Mouse (Mus musculus): ENCODE results near the gene Smarca4.

The Smarca4 gene

DNA sequence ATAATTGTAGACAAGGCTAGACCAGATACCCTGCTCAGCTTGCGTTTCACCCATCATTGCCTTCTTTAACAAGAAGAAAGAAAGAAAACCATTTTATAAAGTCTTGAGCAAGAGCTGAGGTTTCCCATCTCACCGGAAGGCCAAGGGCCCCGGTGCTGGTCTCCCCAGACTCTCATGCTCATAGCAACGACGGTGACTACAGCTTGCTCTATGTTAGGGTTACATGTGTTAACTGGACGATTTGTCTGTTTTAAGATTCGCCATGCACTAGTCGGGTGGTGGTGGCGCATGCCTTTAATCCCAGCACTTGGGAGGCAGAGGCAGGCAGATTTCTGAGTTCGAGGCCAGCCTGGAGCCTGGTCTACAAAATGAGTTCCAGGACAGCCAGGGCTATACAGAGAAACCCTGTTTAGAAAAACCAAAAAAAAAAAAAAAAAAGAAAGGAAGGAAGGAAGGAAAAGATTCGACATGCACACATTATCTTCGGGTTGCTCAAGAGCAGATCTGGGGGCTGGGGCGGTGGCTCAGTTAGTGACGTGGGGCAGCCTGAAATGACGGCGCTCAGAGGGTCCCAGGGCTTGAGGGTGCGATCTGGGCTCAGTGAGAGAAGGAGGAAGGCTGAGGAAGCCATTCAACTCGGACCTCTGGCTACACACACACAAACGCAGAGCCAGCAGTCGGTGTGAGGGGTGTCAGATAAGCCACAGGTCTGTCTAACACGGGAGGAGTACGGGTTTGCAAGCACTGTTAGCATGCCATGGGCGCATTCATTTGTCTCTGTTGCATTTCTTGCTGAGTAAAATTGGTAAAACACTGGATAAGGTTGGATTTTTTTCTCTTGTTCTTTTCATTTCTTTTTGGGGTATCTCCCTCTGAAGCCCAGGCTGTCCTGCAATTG, 109.5 kb downstream of the Smarca4 start:
- no peak for DNase-seq

DNA sequence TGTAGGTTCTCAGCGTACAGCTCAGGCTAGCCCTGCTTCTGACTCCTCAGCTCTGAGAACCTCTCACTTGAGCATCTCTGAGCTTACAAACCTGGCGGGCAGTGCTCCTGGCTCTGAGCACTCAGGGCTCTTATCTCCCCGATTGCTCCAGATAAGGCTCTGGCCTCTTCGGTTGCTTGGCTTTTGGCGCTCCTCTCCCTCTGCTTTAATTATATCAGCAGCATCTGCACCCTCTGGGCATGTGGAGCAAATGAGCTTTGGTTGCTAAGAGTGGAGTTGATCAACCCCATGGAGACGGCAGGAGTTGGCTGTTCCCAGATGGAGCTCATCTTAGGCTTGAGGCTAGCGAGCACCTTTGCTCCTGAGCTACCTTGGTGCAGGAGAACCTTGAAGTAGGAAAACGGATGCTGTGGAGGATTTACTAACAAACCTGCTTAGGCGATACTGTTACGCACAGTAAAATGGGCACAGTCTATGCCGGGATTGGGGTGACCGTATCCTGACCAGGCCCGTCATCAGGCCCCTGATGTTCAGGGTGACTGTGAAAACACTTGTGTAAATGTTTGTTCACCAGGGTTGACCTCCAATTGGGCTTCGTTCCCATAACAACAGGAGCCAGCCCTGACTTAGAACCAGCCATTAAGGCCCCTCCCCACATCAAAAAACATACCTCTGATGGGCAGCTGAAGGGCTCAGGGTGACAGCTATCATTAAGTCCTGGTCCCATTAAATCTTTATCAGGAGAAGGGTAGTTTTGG, 110.4 kb downstream of the Smarca4 start:
- no peak for DNase-seq

DNA sequence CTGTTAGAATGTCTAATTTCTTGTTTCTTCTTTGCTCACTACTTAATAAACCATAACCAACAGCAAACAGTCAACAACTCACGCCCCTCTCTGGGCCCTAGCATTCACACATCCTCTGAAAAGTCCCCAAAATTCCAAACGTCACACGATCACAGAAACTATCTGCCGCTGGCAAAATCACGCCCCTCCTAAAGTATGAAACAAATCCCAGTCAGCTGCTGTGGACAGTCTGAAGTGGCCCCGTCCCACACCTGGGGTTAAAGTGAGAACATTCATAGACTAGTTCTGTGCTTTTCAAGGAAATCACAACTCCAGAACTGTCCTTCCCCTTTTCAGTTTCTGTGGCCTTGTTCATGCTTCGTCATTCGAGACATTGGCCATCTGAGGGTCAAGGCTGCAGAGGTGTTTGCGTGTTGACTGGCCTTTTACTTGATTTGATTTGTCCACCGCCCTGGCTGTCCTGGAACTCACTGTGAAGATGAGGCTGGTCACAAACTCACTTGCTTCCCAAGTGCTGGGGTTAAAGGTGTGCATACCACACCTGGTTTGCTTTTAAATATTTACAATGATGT, 112.4 kb downstream of the Smarca4 start:
- DNase-seq = no peak

DNA sequence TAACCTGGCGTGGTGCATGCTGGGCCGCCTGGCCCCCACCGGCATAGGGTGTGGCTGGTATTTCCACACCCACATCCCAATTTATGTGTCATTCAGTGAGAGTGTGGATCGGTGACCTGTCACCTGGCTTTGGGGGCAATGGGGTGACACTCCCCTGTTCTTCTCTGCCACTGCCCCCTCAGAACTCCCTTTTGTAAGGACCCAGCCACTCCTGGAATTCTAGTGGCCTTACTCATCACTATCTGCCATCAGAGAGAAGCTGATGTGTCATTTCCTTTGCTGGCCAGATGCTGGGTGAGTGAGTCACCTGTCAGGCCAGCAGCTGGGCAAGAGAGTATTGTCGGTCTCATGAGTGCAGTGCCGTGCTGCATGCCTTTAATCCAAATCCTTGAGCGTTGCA, 113.3 kb downstream of the Smarca4 start:
- DNase-seq = no peak

DNA sequence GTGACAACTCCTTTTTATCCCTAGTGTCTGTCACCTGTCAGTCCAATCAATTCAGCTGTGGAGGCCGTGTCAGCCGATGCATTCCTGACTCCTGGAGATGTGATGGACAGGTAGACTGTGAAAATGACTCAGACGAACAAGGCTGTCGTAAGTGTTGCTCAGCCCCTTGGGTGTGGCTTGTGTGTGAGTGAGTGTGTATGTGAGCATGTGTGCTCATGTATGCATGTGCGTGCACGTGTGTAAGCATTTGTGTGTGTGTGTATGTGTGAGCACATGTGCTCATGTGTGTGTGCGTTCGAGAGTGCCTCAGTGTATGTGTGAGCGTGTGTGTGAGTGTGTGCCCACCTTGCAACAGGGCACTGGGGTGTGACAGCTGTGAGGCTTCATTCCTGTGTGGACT, 116.3 kb downstream of the Smarca4 start:
- no peak for DNase-seq

DNA sequence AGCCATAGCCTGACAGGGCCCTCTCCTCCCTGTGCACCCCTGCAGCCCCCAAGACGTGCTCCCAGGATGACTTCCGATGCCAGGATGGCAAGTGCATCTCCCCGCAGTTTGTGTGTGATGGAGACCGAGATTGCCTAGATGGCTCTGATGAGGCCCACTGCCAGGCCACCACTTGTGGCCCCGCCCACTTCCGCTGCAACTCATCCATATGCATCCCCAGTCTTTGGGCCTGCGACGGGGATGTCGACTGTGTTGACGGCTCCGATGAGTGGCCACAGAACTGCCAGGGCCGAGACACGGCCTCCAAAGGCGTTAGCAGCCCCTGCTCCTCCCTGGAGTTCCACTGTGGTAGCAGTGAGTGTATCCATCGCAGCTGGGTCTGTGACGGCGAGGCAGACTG, 117.5 kb downstream of the Smarca4 start:
- DNase-seq = no peak

DNA sequence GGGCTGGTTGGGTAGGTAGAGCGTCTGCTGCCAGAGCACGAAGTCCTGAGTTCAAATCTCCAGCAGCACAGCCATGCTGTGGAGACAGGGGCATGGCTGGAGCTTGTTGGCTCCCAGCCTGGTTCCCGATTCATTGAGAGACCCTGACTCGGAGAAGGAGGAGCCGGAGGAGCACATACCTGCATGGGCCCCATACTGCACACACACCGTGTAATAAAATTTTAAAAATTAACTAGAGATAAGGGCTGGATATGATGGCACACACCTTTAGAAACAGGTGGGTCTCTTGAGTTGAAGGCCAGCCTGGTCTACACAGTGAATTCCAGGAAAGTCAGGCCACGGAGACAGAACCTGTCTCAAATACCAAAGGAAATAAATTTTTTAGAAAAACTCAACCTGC, 118.0 kb downstream of the Smarca4 start:
- no peak for DNase-seq

DNA sequence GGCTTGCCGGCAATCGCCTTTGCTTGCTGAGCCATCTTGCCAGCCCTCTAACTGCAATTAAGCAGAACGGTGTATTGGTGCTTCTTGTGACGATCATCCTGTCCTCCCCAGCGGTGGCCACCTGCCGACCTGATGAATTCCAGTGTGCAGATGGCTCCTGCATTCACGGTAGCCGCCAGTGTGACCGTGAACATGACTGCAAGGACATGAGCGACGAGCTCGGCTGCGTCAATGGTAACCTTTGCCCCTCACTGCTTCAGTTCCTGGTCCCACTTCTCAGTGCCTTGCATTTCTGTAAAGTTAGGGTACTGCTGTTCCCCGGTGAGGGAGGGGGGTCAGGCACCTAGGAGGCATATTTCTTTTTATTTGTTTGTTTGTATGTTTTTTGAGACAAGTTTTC, 119.2 kb downstream of the Smarca4 start:
- DNase-seq = peak; percentile 26

DNA sequence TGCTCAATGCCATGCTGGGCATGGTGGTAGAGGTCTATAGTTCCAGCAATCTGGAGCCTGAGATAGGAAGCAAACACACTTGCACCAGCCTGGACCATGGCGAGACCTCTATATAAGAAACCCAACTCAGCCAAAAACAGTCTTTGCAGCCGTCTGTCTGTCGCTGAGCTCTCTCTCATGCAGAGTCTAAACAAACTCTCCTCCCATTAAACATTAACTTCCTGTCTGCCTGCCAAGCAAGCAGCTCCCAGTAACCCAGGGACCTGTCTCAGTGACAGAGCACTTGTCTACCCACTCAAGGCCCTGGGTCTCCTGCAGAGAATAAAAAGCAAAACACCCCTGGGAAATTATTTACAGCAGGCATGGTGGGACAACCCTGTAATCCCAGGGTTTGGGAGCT, 120.6 kb downstream of the Smarca4 start:
- peak; percentile 54 for DNase-seq

DNA sequence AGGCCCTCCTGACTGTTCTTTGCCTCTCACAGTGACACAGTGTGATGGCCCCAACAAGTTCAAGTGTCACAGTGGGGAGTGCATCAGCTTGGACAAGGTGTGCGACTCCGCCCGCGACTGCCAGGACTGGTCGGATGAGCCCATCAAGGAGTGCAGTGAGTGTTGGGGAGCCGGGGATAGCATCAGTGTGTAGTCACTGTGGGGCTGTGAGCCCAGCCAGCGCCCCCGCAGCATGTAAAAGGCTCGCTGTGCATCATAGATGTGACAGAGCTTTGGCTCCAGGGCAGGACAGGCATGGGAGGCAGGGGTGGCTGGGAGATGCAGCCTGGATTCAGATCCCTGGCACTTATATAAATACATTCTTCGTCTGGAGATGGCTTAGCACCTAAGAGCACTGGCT, 121.2 kb downstream of the Smarca4 start:
- no peak for DNase-seq

DNA sequence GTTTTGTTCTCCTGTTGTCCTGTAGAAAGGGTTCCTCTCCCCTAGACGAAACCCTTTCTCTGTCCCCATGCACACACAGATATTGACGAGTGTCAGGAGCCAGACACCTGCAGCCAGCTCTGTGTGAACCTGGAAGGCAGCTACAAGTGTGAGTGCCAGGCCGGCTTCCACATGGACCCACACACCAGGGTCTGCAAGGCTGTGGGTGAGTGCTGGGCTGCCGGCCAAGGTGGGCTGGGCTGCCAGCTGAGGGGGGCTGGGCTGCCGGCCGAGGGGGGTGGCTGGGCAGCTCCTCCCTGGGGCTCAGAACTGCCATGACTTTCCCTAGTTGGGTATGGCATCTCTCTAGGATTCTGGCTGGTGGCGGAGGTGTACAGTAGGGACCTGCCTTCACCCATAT, 122.8 kb downstream of the Smarca4 start:
- DNase-seq = no peak

DNA sequence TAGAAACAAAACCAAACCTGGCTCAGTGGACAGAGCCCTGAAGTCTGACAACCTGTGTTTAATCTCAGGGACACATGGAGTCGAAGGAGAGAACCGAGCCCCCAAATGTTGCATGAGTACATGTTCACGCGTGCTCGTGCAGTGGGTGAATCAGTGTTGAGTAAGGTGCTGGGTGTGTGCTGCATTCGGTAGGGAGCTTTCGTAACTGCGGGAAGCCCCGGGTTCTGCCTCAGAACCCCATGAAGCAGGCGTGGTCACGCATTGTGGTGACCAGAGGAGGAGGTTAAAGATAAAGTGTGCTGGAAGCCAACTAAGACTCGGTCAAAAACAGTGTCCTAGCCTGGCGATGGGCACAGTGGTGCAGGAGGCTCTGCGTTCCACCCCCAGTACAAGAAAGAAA, 124.5 kb downstream of the Smarca4 start:
- DNase-seq = no peak

DNA sequence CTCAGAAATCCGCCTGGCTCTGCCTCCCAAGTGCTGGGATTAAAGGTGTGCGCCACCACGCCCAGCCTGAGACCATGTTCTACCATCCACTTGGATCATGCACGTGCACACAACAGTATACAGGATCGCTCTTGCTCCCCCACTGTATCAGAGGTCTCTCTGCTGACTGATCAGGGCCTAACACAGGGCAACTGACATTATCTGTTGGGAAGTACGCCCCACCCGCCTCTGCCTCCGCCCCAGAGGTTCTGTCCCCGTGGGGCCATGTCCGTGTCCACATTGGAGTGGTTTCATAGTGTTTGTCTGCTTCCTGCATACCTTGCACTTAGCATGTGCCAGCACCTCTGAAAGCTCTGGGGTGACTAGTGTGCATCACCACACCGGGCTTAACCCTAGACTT, 125.5 kb downstream of the Smarca4 start:
- no peak for DNase-seq

DNA sequence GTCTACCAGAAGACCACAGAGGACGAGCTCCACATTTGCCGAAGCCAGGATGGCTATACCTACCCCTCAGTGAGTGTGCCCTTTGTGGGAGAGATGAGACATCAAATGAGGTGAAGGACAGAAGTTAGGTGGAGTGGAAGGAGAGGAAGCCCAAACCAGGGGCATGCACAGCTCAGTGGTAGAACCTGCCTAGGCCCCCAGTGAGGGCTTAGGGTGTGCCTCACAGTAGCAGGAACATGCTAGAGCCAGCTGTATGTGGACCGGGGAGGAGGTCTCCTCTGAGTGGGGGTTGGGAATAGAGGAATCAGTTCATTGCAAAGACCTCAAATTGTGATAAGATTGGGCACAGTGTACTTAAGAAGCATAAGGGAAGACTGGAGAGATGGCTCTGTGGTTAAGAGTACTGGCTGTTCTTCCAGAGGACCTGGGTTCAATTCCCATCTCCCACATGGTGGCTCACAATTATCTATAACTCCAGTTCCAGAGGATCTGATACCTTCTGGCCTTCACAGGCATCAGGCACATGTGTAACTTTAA, 131.3 kb downstream of the Smarca4 start:
- no peak for DNase-seq

DNA sequence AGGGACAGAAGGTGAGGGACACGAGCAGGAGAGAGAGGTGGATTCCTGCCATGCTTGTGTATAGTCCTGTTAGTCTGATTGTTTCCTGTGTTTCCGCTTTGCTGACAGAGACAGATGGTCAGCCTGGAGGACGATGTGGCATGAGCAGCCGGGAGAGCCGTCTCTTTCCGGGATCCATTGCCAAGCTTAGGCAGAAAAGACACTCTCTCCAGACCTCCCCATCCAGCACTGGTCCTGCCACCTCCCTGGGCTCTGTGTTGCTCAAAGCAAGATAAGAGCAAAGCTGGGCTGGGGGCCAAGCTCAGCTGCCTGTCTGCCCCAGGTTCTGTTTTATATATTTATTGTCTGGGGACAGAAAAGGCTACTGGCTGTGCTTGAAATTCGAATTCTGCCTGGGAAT, 132.1 kb downstream of the Smarca4 start:
- peak; percentile 54 for DNase-seq

DNA sequence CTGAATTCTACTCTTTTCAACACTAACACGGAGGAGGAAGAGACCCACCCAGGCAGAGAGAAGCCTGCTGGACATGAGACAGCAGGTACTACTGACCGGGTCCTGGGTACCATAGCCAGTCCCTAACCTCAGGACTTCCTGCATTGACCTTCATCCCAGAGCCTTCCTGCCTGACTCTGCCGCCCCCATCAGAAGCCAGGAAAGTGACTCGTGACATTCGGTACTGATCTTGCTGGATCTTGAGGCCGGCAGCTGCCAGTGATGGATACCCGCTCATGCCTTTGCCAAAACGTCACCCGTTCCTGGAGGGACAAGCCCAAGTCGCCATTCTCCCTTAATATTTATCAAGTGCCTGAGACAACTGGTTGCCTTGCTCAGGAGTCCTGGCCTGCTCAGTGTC, 132.5 kb downstream of the Smarca4 start:
- DNase-seq = no peak

DNA sequence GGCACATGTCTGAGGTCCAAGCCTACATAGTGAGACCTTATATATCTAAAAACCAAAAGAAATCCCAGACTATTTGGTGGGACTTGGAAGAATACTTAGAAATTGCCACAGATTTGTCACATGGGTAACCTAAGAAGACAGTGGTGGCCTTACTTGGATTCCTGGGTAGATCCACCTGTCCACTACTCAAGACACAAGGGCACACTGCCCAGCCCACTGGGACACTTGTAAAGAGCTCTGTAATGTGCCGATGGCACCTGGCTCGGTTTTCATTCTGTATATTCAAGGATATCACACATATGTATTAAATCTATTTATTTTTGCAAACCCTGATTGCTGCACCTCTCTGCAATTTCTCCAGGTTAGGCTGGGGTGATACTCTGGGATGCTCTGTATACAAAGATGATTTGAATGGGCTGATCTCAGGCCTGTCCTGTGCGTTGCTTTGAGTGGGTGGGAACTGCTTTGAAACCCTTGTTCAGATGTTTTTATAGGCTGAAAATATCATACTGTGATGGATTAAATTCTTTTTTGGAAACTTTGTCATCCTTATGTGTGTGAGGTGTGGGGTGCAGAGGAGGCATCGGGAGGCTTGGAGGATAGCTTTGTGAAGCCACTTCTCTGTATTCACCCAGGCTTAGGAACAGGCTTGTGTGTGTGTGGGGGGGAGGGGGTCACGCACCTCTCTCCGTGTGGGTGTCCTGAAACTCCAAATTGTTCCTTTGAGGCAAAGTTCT, 133.6 kb downstream of the Smarca4 start:
- DNase-seq = no peak

DNA sequence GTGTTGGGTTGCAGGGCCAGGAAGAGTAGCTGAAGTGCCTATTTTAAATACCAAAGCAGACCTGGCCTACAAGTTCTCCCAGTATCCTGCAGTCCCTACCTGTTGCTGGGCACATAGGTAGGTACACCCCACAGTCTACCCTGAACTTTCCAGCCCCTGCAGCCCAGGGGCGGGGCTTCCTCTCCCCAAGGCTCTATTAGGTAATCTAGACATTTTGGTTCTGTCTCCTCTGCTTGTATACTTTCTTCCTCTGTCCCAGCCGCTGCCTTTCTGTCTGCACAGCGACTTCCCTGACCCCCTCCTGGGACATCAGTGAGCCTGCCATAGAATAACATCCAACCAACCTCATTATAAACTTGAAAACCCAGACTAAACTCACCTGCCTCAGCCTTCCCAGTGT, 134.4 kb downstream of the Smarca4 start:
- no peak for DNase-seq

DNA sequence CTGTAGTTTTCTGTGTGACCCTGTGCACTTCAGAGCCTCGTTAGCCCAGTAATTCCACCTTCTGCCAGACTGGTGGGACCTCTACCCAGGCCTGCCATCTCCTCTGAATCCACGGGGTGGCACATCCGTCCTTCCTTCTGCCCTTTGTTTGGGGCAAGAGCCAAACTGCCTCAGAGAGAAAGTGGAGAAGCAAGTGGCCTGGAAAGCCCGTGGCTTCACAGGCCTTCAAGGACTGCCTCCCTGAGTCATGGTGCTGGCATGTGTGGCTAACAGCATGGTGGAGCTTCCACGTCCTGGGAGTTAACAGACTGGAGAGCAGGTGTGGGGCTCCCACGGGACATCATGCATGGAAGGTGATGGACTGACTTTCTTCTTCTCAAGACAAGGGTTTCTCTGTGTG, 135.4 kb downstream of the Smarca4 start:
- no peak for DNase-seq

DNA sequence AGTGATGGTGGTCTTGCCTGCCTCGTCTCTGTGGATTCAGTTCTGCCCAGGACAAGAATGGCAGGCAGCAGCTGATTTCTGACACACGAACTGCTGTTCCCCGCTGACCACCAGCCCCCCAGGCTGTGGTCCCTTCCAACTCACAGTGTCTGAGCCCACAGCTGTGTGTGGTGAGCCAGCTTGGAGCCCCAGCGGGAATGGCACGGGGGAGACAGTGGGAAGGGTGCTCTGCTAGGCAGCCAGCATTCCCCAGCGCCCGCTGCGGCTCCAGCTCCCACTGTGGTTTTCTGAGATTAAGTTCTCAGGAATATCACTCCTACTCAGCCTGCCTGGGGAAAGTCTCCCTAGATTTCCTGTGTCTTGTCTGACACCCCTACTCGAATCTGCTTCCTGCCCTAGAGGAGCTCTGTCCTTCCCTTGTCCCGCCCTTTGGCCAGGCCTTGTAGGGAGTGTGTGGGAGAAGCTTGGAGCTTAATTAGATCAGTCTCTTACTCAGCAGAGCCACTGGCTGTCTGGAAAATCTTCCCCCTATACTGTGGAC, 136.4 kb downstream of the Smarca4 start:
- peak; percentile 59 for DNase-seq

Data from kidney, adult 18-20 months (tissue).